Mouse (Mus musculus): ENCODE results near the gene Myo3b.
A peak's percentile ranks its signal among the peaks of the same experiment; 100 is the strongest.
"Not testable (repeated sequence)": the region's sequence is repeated elsewhere in the genome, so short reads cannot be mapped to it uniquely, and the experiment has no call there.

The Myo3b gene

DNA sequence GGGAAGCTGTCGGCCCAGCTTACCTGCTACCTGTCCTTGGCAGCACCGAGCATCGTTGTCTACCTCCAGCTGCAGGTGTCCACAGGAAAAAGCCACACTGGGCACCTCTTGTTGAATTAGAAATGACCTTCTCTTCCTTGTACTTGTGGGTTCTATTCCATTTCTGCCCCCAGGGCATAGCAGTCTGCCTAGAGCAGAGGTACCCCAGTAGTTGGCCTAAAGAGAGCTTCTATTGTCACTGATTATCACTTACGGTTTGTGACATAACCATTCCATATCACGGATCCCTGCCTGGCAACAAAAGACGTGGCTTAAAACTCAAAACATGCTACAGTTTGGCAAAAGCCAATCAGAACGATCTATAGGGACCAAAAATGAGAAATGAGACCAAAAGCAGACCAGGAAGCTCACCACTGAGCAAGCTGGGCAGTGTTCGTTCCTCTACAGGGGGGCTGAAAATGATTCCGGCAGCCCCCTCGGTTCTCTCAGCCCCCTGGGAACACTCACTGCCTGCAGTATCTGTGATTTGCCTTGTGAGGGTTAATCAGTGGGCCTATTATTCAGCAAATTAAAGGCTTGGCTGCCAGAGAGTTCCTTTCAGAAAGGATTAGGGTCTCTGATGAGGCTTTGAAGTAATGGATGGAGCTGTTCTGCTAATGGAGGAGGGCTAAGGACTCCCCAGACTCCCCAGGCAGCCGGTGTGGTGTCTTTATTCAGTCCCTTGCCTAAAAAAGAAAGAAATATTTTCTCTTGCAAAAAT is 163.1 kb downstream of the Myo3b start:
- peak; percentile 42 for DNase-seq

DNA sequence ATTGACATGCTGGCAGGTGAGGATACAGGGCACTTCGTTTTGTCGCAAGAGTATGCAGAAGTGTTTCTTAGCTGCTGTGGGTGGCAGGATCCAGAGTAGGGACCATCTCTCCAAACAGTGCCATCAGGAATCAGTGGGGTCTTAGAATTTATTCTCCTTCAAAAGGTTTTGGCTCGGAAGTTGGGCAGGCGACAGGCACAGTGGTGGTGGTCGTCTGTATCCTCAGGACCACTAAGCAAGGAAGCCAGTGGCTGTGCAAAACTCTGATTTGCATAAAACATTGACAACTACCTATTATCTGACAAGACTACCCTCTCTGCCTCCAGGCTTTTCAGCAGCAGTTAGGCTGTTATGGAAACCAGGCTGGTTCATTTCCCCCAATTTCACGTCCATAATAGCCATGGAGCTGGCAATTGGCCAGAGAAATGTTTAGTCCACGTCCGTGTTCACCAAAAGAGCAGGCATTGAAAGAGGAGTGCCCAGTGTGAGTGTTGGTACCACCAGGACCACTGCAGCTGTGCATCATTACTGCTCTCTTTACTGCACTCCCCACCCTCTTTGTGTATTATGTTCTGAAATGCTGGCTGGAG is 163.7 kb downstream of the Myo3b start:
- peak; percentile 56 for DNase-seq

DNA sequence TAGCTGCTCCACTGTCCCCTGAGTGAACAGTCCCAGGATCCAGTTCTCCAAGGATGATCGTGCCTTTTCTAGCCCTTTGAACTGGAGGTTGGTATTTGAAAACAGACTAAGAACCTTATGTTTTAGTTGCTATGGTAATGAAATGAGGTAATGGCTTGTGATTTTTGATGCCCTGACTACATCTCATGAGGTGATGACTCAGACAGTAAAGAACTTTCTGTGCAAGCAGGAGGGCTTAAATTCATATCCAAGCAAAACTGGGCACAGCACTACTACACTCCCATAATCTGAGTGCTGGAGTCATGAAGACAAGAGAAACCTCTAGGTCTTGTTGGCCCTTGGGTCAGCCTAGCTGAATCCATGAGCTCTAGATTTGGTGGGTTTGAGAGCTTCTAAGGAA is 169.5 kb downstream of the Myo3b start:
- no peak for DNase-seq

DNA sequence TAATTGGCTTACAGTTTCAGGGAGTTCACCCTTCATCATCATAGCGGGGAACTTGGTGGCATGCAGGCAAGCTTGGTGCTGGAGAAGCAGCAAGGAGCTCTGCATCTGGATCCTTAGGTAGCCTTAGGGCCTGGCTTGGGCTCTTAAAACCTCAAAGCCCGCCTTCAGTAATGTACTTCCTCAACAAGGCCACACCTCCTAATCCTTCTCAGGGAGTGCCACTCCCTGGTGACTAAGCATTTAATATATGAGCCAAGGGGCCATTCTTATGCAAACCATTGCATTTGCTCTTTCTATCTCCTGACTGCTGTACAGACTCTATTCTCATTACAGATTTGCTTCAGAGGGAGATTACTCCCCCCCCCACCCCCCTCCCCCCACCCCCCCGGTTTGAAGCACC is 170.9 kb downstream of the Myo3b start:
- DNase-seq = peak; percentile 39

DNA sequence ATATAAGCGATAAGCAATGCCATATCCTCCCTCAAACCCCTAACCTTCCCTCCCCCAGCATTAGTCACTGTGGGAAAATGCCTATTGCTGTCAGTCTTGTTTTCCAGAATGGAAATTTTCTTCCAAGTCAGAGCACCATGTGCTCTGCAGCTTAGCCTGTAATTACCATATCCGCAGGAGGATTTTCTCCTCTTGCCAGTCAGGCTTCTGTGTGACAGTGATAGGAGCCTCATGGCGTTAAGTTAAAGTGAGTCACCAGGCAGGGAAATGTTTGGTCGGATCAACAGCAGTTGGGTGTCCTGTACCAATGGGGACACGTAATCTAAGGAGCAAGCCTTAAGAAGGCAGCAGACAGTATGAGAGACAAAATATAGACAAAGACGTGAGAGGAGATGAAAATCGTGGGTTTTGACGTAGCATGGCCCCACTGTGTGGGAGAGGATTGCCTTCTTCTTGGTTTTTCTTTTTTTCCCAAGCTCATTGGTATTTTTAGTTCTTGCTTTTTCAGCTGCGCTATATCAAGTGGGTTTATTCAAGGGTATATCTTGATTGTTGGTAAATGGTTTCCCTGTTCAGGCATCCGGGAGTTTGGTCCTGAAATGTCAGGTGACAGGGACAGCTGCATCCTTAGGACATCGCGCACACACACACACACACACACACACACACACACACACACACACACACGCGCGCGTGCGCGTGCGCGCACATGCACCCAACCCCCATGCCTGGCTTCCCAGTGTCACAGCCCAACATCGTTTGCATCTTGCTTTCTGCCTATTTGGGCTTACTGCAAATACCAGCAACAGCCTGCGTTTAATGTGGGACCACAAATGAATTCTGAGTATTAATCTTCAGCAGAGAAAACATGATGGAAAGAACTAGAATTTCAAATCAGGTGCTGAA is 171.8 kb downstream of the Myo3b start:
- peak; percentile 68 for DNase-seq

DNA sequence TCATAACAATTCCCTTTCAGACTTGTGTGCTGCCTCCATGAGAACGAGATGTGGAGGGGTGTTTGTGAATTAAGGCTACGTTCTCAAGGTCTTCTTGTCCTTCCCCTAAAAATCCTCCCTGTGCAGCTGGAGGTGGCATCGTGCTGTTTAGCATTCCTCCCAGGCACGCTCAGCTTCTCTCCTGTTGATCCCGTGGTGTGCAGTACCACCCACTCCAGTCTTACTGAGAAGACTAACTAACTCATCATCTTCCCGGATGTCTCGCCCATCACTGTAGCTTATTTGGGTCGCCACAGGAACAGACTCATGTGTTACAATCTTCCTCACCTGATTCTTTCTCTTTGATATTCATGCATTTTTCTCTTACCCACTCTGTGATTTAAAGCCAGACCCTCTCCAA is 175.5 kb downstream of the Myo3b start:
- DNase-seq = peak; percentile 35

DNA sequence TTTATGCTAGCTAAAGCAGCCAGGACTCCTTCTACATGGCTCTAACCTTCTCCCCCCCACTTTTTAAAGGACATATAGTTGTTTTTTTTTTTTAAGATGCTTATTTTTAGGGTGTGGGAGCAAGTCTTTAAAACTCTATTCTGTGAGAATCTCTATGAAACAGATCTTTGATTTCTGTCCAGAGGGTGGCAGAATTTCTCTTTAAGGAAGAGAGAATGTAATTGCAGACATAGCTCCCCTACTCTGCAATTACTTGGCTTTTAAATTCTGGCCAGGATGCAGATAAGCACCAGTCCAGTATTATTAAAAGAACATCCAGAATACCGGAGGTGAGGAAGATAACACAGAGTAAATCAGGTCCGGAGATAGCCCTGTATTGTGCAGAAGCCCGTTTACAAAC is 178.9 kb downstream of the Myo3b start:
- peak; percentile 35 for DNase-seq

DNA sequence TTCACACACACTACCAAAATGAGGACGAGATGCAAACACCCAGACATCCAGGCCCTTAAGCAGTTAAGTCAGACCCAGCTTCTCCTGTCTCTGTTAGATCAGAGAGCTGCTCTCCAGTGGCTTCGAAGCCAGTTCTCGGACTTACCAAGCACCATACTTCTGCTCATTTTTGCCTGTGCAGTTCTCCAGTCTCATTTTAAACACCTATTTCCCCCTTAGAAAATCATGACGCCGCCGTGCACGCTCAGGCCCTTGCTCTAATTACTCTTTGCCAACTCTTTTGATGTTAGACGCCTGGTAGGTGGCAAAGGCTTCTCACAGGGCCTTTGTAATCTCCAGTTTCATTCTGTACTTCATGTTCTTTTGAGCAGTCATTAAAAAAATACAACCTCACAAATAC is 179.5 kb downstream of the Myo3b start:
- peak; percentile 82 for DNase-seq

DNA sequence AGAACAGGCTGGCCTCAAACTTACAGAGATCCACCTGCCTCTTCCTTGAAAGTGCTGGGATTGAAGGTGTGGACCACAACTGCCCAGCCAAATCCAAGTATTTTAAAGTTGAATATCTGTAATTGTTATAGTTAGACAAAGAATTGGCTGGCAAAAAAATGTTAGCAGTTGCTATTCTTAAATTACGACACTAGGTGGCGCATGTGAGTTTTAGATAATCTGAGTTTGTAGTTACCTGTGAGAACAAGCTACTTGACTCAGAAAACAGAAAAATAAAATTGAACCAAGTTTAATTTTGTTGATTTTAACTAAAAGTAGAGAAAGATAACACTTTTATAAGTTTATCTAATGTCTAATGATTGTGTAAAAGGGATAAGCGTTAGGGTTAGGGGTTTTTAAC is 187.8 kb downstream of the Myo3b start:
- DNase-seq = no peak

DNA sequence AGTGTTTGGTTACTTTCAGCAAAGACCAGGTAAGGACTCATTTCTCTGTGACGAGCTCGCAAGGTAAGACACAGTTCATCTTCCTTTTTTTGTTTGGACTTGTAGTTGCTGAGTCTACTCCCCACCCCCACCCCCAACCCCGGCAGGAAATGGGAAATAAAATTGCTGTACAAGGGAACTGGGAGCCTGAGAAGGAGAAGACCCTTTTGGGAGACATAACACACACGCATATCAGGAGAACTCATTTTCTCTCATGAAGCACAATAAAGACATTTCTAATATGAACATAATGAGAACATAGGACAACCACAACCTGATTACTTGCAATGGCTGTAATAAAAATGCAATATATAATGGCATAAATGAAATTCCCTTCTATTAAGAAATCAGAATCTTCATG is 195.5 kb downstream of the Myo3b start:
- DNase-seq = not testable (repeated sequence)

DNA sequence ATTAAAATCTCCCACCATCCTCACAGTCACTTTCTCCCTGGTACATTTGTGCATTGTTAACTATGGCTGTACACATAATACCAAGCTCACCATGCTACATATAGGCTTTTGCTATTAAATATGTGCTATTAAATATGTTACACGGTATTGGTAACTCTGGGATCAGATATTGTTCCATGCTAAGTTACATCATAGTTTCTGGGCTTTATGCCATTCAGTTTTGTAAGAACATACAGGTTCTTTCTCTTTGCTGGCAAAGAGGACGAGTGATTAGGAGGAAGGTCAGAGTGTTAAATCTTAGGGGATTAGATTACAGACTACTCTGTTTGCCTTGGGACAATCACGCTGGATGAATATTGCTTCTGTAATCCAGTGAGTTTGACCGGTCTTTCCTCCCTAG is 207.1 kb downstream of the Myo3b start:
- DNase-seq = peak; percentile 27

DNA sequence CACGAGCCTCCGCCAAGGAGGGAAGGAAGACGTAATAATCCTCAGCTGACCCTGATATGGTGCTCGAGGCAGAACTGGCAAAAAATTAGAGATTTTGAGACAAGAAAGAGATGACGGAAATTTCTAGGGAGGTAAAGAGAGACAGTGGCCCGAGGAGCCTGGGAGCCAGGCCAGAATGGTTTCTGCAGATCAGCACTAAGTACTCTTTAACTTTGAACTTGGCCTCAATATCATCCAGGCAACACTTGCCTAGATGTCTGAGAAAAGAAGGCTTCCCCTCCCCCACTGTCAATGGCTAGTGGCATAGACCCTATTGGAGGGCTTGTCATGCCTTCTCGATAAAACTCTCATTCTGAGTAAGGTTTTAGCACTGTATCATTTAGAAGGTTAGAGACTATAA is 209.7 kb downstream of the Myo3b start:
- DNase-seq = peak; percentile 55

DNA sequence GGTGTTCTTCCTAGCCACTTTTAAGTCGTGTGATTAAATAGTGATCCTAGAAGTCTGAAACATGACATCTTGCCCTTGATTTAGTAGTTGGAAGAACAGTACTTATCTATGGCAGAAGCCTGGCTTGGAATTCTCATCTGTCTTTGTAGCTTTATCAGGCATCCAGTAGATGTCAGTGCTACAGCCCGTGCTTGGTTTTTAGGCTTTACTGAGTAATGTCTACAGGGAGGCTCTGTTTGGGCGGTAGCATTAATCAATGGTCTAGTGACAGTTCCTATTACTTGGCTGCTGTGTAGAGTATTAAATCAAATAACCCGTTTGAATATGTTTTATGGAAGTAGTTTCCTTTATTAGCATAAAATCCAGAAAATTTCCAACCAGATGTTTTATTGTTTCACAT is 210.9 kb downstream of the Myo3b start:
- DNase-seq = peak; percentile 15

DNA sequence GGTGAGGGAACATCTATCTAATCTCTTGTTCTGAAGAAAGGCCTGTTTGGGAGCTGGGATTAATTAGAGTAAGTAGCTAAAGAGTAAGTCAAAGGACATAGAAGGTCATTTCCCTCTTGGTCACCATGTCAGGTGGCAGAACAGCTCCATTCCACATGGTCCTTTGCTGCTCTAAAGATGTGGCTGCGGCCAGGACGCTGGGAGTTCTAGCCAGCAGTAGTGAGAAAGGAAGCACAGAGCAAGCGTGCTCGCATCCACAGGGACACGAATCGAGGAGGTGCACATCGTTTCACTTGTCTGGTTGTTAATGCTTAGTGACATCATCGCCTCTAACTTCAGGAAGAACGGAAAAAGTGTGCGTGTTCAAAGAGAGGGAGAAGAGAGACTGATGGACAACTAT is 212.3 kb downstream of the Myo3b start:
- peak; percentile 55 for DNase-seq

DNA sequence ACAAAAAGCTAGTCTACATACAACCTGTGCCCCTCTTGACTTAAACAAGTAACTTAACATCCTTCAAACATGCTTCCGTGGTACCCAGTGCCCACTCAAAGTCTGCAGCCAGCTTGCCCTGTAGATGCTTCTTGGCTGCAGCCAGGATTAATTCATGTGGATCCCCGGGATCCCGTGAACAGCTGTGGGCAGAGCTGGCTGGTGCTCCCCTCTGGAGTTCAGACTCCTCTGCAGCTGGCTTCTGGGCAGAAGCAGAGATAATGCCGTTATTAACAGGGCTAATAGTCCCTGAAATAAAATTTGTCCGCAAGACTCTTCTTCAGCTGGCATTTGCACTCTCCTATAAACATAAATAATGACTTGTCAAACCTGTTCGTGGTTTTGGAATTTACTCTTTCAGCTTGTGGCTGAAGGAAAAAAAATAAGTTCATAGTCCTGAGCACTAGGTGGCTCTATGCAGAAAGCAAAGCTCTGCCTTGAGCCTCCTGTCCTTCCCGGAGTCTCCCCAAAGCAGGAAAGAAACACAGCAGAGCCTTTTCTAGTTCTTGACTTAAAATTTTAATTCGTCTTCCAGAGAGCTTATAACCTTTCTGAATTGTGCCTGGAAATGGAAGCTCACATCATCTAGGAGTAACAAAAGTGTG is 220.6 kb downstream of the Myo3b start:
- no peak for DNase-seq

DNA sequence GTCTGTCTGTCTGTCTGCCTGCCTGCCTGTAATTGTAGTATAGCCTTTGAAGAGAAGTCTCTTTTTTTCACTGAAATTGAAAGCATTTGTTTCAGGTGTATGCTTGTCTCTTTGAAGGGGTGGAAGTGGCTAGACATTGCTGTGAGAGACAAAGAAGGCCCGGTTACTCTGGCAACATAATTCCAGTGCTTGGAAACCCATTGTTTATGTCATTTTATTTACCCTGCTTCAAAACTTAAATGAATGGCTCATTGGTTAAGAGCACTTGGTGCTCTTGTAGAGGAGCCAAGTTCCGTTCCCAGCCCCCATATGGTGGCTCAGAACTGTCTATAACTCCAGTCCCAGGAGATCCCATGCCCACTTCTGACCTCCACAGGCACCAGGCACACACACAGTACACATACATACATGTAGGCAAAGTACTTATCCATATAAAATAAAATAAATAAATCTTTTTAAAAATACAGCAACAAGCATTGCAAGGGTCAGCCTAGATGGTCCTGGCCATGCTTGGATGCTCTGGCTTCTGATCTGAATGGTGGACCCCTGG is 221.8 kb downstream of the Myo3b start:
- no peak for DNase-seq

DNA sequence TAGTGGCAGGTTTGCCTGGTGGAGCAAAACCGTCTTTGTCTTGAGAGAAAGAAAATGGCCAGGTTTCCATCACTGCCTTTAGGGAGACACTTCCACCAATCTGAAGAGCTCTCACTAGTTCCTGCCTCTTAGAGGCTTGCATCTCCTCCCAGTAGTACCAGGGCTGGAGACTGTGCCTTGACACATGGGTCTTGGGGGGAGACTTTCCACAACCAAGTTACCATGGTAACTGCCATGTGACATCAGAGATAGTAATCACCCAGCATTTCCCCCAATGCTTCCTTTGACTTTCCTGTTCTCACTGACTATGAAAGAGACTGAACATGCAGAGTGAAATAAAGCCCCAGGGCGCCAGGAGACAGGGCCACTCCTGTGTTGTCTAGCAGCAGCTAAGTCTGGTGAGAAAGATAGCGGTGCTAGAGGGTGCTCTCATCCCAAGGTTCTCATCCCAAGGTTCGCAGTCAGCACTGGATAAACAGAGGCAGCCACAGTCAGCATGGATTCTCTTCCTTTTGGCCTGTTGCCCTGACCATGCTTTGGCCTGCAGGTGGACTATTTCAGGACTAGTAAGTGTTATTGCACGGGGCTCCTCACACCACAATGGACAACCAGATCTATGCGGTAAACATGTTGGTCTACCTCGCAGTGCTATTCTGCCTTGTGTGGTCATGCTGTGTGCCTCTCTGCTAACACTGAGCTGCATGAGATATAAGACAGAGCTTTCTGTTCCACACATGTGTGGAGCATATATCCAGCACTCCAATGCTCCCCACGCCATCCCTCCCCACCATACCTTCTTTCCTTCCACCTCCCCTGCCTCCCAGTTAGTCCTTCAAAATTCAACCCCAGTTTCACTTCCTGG is 223.0 kb downstream of the Myo3b start:
- no peak for DNase-seq

DNA sequence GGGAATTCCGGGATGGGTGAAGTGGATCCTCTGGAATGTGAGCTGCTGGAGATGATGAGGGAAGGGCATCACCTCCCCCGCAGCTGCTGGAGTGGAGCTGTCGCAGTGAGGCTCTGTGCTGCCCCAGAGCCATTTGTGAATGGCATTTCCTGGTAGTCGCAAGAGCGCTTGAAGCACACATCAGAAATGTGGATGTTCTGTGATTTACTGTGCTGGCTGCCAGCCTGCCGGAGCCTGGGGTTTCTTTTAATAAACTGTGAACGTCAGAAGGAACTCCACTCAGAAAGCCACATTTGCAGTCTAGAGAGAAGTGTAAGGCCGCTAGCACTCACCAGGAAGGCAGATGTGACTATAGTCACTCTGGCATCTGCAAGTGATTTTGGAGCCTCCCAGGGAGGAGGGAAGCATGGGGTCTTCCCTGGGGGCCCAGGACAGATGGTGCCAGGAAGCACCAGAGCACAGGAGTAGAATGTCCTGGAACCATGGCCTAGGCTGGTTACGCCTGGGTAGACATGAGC is 223.7 kb downstream of the Myo3b start:
- DNase-seq = no peak

DNA sequence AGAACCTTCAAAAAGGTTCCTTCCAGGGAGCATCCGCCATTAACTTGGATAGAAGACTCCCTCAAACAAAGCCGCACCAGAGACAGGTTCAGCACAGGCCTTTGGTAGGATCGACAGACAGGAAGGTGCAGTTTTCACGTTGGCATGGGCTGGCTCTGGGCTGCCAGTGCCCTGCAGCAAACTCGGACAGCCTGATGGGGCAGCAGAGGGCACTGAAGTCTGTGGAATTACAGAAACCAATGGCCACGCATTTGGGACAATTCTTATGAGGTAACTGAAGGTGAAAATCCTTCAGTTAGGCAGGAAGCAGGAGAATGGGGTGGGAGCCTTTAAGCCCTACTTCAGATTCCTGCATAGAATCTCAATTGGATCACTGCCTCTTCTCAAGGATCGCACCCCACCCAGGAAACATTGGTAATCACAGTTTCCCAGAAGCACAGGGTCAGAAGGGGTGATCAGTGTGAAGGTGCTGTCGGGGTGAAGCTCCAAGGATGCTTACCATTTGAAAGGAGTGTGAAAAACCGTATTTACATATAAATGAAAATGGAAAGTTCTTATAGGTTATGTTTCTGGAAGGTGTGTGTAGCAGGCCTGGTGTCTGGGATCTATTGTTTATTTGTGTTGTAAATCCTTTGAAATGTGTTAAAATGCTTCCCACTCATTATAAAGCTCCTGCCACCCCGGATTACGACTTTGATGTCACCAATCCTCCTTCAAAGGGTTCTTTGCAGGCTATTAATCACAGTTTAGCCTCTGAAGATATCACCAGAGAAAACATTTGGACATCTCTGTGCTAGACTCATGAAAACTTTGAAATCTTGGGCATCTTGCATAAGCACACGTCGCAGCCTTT is 239.7 kb downstream of the Myo3b start:
- no peak for DNase-seq

DNA sequence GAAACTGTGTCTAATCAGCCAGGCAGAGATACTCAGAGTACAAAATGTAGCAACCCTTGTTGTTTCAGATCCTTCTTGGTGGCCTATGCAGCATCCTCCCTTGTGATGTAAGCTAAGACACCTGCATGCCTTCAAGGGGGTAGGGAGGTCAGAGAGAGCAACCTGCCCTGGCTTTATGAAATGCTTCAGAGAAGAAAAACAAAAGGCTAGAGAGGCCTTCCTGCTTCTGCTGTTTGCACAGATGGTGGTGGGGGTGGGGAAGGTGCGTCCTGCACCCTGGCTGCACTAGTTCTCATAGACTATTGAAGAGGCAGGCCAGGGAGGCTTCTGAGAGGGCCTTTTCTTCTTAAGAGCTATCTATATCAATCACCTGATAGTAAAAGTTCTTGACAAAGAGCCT is 245.2 kb downstream of the Myo3b start:
- DNase-seq = no peak

DNA sequence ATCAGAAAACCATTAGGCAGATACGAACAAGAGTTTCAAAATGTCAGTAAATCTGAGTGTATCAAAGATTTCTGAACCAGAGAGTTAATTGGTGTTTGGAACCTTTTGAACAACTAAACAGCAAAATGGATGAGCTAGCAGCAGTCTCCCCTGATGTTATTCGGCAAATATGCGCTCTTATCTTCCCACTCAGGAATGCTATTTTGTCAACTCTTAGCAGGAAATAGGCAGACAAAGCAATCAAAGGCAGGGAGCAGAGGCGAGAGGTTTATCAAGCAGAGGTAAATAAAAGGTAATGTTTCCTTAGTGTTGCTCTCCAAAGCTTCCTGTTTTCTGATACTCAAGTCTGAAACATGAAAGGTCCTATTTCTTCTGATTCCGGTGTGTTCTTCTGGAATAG is 252.1 kb downstream of the Myo3b start:
- DNase-seq = no peak

Data from heart, adult 11 months (tissue).